Mouse (Mus musculus) liver, embryonic 14.5 days (tissue): ENCODE results near the gene Pde4d. TPM values are rescaled to one million over a fixed set of nuclear protein-coding genes. Genes with fewer than 3 reads are reported as not detected.

ENCODE experiments used
- ATAC-seq: fragments of 200-750 bp; cut with Nextera tagmentation; 2 replicates; pipeline ENCODE4 v1.8.0; 2017; ENCODE audit warnings: moderate number of reproducible peaks, mild to moderate bottlenecking, moderate library complexity; ENCODE audit not compliant: insufficient read depth
- DNase-seq, 3 experiments: peaks; one replicate each; pipeline ENCODE4 v3.0.0-alpha.2; 2012 to 2013; ENCODE audit warnings: low read depth in 3 of 3, low spot score in 3 of 3
- H3K27ac ChIP-seq: fragments of 300-500 bp; sonication (generic); 2 replicates; pipeline ENCODE4 v1.5.1; 2014; ENCODE audit warnings: moderate library complexity, mild to moderate bottlenecking, control low read depth, inconsistent platforms
- H3K27me3 ChIP-seq: fragments of 300-500 bp; sonication (generic); 2 replicates; pipeline ENCODE4 v1.6.1; 2014; ENCODE audit warnings: mild to moderate bottlenecking, low read length, moderate library complexity; ENCODE audit not compliant: control insufficient read depth, insufficient read depth
- H3K36me3 ChIP-seq: fragments of 300-500 bp; sonication (generic); replicated peaks from 2 replicates; pipeline ENCODE4 v1.6.1; 2014; ENCODE audit warnings: low read depth; ENCODE audit not compliant: control insufficient read depth, insufficient read depth
- H3K4me1 ChIP-seq, 2 experiments: fragments of 200-500 bp in 1 of 2; fragments of 300-500 bp in 1 of 2; sonication (generic) in 1 of 2; replicated peaks; 2 replicates each; pipeline ENCODE4 v1.6.1; 2012 to 2014; ENCODE audit warnings: antibody characterized with exemption in 1 of 2, inconsistent platforms in 1 of 2, low read length in 1 of 2; ENCODE audit not compliant: control insufficient read depth in 2 of 2, insufficient read depth in 2 of 2
- H3K4me2 ChIP-seq: fragments of 300-500 bp; sonication (generic); 2 replicates; pipeline ENCODE4 v1.6.1; 2014; ENCODE audit warnings: low read depth, mild to moderate bottlenecking, control low read depth, moderate library complexity
- H3K4me3 ChIP-seq, 2 experiments: fragments of 200-500 bp in 1 of 2; fragments of 300-500 bp in 1 of 2; sonication (generic) in 1 of 2; 2 replicates each; pipeline ENCODE4 v1.5.1; 2012 to 2014; ENCODE audit warnings: low read depth in 2 of 2, low read length in 2 of 2, mild to moderate bottlenecking in 2 of 2, control low read depth in 1 of 2, inconsistent platforms in 1 of 2, moderate library complexity in 1 of 2; ENCODE audit not compliant: insufficient read depth in 1 of 2
- H3K9ac ChIP-seq: fragments of 300-500 bp; sonication (generic); replicated peaks from 2 replicates; pipeline ENCODE4 v1.6.1; 2014; ENCODE audit warnings: mild to moderate bottlenecking, control low read depth, moderate library complexity
- H3K9me3 ChIP-seq: fragments of 300-500 bp; sonication (generic); 2 replicates; pipeline ENCODE4 v1.6.1; 2016; ENCODE audit warnings: low read length, mixed read lengths; ENCODE audit not compliant: control insufficient read depth
- CTCF ChIP-seq: IDR thresholded peaks from 2 replicates; pipeline ENCODE4 v1.5.1; 2016; ENCODE audit warnings: antibody characterized with exemption, low read depth, control low read depth
- EP300 ChIP-seq: IDR thresholded peaks from 2 replicates; pipeline ENCODE4 v1.6.1; 2016; ENCODE audit warnings: antibody characterized with exemption, low read depth
- WGBS: fragments of 180-500 bp; shearing (Covaris S2); extraction: QIAGEN DNeasy Blood & Tissue Kit; methylation state at CpG from one replicate; pipeline ENCODE4 v1.1.7; 2014; ENCODE audit not compliant: insufficient replicate concordance; 5-methylcytosine and 5-hydroxymethylcytosine counted together
- polyA plus RNA-seq, 2 experiments: library from polyadenylated mRNA; depleted of rRNA in 1 of 2; stranded (reverse) in 1 of 2; unstranded in 1 of 2; fragments of >200 nt; fragmentation: Nextera tagmentation in 1 of 2; extraction: Ambion mirVana in 1 of 2; gene quantifications; 2 replicates each; pipeline versions ENCODE4 v1.2.1 to v1.2.3; 2012 to 2014

Pde4d gene
- polyA plus RNA-seq, 2 experiments: 4.9 to 8.6 TPM

DNA sequence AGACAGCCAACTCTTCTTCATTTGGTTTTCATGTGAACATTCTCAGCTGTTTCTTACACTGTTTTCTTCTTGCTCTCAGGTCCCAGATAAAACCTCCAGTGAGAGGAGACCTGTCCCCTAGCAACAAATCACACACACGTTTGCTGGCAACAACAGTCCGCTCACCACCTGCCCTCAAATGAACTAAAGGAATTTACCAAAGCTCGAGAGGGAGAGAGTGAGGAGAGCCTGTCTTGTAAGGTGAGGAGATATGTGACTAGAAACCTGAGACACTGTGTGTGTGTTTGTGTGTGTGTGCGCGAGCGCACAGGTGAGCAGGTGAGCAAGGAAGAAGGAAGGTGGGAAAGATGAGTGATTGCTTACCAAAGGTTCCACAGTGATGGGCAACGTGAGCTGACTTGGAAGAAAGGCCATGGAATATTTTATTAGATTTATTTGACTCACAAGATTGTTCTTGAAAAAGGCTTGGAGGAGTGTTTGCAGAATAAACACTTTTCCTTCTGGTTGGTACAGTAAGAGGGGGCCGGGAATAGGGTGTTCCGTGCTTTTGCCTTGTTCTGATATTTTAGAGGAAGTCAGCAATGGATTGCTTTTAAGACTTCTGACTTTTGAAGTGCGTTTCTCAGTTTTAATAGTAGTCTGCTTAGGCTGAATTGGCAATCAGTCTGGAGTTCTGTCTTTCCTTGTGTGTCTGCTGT lies 204.4 kb downstream of the Pde4d start:
- no peak overlapping the region for H3K9ac ChIP-seq
- no peak for ATAC-seq
- WGBS: 65% methylated on average over 10 of the region's 10 CpGs

DNA sequence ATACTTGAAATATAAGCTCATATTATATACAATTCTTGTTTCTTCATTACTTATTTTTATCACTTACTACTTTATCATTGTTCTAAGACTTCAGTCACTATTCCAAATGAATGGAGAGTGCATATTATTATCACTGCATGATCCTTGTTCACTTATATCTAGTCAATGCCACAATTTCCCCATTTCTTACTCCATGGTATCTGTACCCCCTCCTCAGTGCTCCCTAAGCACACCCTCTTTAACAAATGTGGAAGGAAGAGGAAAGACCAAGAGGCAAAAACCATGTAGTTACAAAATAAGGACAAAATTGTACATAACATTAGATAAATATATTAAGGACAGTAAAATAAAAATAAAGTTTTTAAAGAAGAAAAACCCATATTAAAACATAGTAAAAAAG lies 216.8 kb downstream of the Pde4d start:
- ATAC-seq: no peak
- H3K9ac ChIP-seq: no peak overlapping the region
- no peaks in the 10 kb centered on the region for H3K4me1 ChIP-seq
- no peak overlapping the region for H3K4me3 ChIP-seq
- H3K9me3 ChIP-seq: no peaks in the 10 kb centered on the region
- H3K27ac ChIP-seq: no peak overlapping the region
- no peak overlapping the region for H3K4me2 ChIP-seq
- H3K36me3 ChIP-seq: no peaks in the 10 kb centered on the region
- no peak for DNase-seq
- H3K27me3 ChIP-seq: no peaks in the 10 kb centered on the region
- TF ChIP-seq CTCF: no peak
- no peak for TF ChIP-seq EP300

More for the DNA sequence above, 204.4 kb downstream of the Pde4d start:
- H3K4me1 ChIP-seq: no peaks in the 10 kb centered on the region
- no peak overlapping the region for H3K27ac ChIP-seq
- no peak overlapping the region for H3K4me2 ChIP-seq
- H3K4me3 ChIP-seq: no peak overlapping the region
- H3K27me3 ChIP-seq: no peaks in the 10 kb centered on the region
- DNase-seq: no peak
- no peaks in the 10 kb centered on the region for H3K9me3 ChIP-seq
- TF ChIP-seq CTCF: no peak
- TF ChIP-seq EP300: no peak
- H3K36me3 ChIP-seq: no peaks in the 10 kb centered on the region

DNA sequence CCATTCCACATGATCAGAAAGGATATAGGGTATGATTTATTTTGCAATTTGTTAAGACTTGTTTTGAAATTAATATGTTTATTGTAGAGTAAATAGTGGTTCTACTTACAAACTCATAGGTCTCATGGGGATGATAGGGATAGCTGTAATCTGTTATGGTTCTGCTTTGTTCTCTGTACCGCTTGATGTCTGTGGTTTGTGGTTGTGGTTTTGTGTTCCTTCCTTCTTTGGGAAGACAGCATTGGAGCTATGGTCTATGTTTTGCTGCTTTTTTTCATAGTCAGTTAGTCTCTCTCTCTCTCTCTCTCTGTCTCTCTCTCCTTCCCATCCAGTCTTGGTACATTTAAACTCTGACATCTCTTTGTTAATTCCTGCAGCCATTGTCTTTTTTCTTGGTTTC lies 217.3 kb downstream of the Pde4d start:
- Histone ChIP-seq H3K9ac (no peak overlapping the region), H3K4me1 (no peaks in the 10 kb centered on the region), H3K4me3 (no peak overlapping the region), H3K4me2 (no peak overlapping the region), H3K9me3 (no peaks in the 10 kb centered on the region), H3K36me3 (no peaks in the 10 kb centered on the region), H3K27ac (no peak overlapping the region), H3K27me3 (no peaks in the 10 kb centered on the region)
- ATAC-seq (no peak), DNase-seq (peak; percentile 4 to 10 (median 5))
- 11% methylated on average over 1 of the region's 1 CpGs for WGBS
- TF ChIP-seq EP300 (no peak), CTCF (no peak)

DNA sequence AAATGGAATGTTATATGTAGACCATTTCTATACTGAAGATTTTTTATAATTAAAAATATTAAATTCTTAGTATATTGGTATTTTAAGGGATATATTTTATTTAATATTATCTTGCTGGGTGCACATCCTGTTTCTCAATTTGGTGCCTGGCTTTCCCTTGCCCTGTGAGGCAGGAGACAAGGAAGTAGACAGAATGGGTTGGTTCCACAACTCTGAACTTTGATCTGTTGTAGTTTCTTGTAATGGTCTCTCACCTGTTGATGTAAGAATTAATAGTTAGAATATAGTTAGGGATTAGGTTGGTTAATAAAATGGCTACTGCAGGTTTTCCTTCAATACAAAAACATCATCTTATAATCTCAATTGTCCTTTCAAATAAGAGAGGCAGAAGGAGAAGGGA lies 227.3 kb downstream of the Pde4d start:
- Histone ChIP-seq H3K27ac (no peak overlapping the region), H3K9ac (no peak overlapping the region), H3K9me3 (no peaks in the 10 kb centered on the region), H3K4me3 (no peak overlapping the region), H3K36me3 (no peaks in the 10 kb centered on the region), H3K4me1 (no peaks in the 10 kb centered on the region), H3K4me2 (no peak overlapping the region), H3K27me3 (no peaks in the 10 kb centered on the region)
- ATAC-seq (no peak), DNase-seq (no peak)
- TF ChIP-seq EP300: no peak
- TF ChIP-seq CTCF: no peak

DNA sequence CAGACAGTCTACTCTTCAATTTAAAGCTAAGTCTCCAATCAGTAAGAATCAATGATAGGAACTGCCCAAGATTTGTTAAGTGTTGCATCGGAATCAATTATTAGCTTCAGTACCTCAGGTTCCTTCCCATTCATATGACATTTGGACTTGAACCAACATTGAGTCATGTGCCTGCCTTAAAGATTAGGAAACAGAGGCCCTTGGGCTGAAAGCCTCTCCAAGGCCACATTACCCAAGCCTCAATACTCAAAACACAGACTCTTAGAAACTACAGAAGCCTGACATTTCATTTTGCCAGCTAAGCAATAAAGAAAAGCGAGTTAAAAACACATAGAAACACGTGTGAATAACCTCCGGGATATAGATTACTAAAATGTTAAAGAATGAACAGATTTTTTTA lies 233.3 kb downstream of the Pde4d start:
- WGBS: 64% methylated on average over 4 of the region's 4 CpGs
- Histone ChIP-seq H3K27ac (no peak overlapping the region), H3K9ac (no peak overlapping the region), H3K4me1 (no peaks in the 10 kb centered on the region), H3K27me3 (no peaks in the 10 kb centered on the region), H3K9me3 (no peaks in the 10 kb centered on the region), H3K36me3 (no peaks in the 10 kb centered on the region), H3K4me2 (no peak overlapping the region), H3K4me3 (no peak overlapping the region)
- ATAC-seq (no peak), DNase-seq (no peak)
- TF ChIP-seq EP300 (no peak), CTCF (no peak)
